Mouse (Mus musculus) embryo, embryonic 10 days (tissue): ENCODE results near the gene BC017158.
A peak's percentile ranks its signal among the peaks of the same experiment; 100 is the strongest.
"Not testable (repeated sequence)": the region's sequence is repeated elsewhere in the genome, so short reads cannot be mapped to it uniquely, and the experiment has no call there.

ENCODE experiments used
- DNase-seq: peaks from one replicate; pipeline ENCODE4 v3.0.0-alpha.2; 2015; ENCODE audit warnings: low spot score

Gene BC017158

GRCm38 (mm10) chr7:128297617-128298480 lies at the start of gene BC017158:
BC017158 (minus strand) TSS chr7:128298170.
- peak; percentile 89 for DNase-seq

- no peak for DNase-seq
Measured at GRCm38 (mm10) chr7:128346991-128347390, 49.0 kb upstream of the BC017158 start.

- no peak for DNase-seq
Measured at GRCm38 (mm10) chr7:128346522-128346921, 48.6 kb upstream of the BC017158 start.

GRCm38 (mm10) chr7:128345691-128346090 lies 47.7 kb upstream of the BC017158 start:
- DNase-seq, result no peak

GRCm38 (mm10) chr7:128344928-128345653 lies 47.1 kb upstream of the BC017158 start:
- DNase-seq, result peak; percentile 86

- no peak for DNase-seq
Measured at GRCm38 (mm10) chr7:128344488-128344887, 46.5 kb upstream of the BC017158 start.

GRCm38 (mm10) chr7:128342691-128343090 lies 44.7 kb upstream of the BC017158 start:
- DNase-seq, result not testable (repeated sequence)

GRCm38 (mm10) chr7:128340321-128340720 lies 42.4 kb upstream of the BC017158 start:
- DNase-seq, result not testable (repeated sequence)

GRCm38 (mm10) chr7:128332896-128333295 lies 34.9 kb upstream of the BC017158 start:
- DNase-seq, result no peak

GRCm38 (mm10) chr7:128330981-128331380 lies 33.0 kb upstream of the BC017158 start:
- DNase-seq, result no peak

- DNase-seq, result no peak
Measured at GRCm38 (mm10) chr7:128324977-128325376, 27.0 kb upstream of the BC017158 start.

GRCm38 (mm10) chr7:128321260-128321659 lies 23.3 kb upstream of the BC017158 start:
- peak; percentile 27 for DNase-seq

GRCm38 (mm10) chr7:128320219-128320816 lies 22.3 kb upstream of the BC017158 start:
- DNase-seq, result no peak

- no peak for DNase-seq
Measured at GRCm38 (mm10) chr7:128319140-128319539, 21.2 kb upstream of the BC017158 start.

- DNase-seq, result no peak
Measured at GRCm38 (mm10) chr7:128317011-128317410, 19.0 kb upstream of the BC017158 start.

- DNase-seq, result no peak
Measured at GRCm38 (mm10) chr7:128314491-128314890, 16.5 kb upstream of the BC017158 start.

- no peak for DNase-seq
Measured at GRCm38 (mm10) chr7:128313601-128314000, 15.6 kb upstream of the BC017158 start.

- no peak for DNase-seq
Measured at GRCm38 (mm10) chr7:128312375-128313059, 14.5 kb upstream of the BC017158 start.

GRCm38 (mm10) chr7:128311811-128312210 lies 13.8 kb upstream of the BC017158 start:
- no peak for DNase-seq

- DNase-seq, result no peak
Measured at GRCm38 (mm10) chr7:128311263-128311662, 13.3 kb upstream of the BC017158 start.

- DNase-seq, result no peak
Measured at GRCm38 (mm10) chr7:128310229-128310688, 12.3 kb upstream of the BC017158 start.

- no peak for DNase-seq
Measured at GRCm38 (mm10) chr7:128309776-128310175, 11.8 kb upstream of the BC017158 start.
